Mouse (Mus musculus) thymus, postnatal 25 days (tissue): ENCODE results near the gene Fut2.
"Not testable (repeated sequence)": the region's sequence is repeated elsewhere in the genome, so short reads cannot be mapped to it uniquely, and the experiment has no call there.

Experiments
- DNase-seq: peaks from one replicate; pipeline ENCODE4 v3.0.0; 2022

Fut2 gene

DNA sequence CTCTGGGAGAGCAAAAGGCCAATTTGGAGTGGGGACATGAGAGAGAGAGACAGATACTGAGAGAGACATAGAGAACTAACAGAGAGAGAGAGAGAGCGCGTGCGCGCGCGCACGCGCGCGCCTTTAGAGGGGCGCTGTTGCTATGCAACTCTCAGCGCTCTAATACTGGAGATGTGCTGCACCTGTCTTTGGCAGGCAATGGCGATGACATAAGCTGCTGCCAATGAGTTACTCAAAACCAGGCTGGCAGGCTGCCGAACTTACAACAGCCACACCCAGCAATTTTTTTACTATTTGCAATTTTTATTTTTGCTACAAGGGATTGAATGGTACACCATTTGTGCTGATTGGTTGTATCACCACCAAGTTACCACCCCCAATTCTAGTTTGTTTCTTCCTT, 1.6 kb upstream of the Fut2 start:
- no peak for DNase-seq

- no peak for DNase-seq
Observed at GRCm38 (mm10) chr7:45665303-45666138, 673 bp downstream of the Fut2 start.

- DNase-seq = not testable (repeated sequence)
Observed at GRCm38 (mm10) chr7:45661702-45662101, 4.5 kb downstream of the Fut2 start.

- no peak for DNase-seq
Observed at GRCm38 (mm10) chr7:45660746-45661478, 5.3 kb downstream of the Fut2 start.

DNA sequence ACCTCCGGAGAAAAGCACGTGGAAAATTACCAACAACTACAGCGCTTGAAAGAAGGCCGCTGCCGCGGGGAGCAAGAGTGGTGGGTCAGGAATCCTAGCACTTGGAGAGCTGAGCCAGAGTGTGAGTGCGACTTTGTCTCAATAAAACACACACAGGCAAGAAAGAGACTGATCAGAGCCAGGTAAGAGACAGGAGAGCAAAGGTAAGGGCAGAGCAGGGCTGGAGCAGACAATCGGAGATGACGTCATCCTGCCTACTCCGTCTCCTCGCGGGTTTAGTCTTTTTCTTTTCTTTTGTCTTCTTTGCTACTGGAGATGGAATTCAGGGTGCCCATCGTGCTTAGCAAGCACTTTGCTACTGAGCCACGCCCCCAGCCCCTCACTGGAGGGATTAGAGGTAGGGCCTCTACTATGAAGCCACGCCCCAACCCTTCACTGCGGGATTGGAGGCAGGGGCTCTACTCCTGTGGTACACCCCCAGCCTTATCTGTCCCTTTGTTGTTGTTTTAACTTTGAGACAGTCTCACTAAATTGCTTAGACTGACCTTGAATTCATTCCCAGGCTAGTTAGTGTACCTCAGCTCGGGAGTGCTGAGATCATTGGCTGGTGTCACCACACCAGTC, 11.7 kb downstream of the Fut2 start:
- no peak for DNase-seq

GRCm38 (mm10) chr7:45650484-45650883, 15.7 kb downstream of the Fut2 start:
- not testable (repeated sequence) for DNase-seq

- DNase-seq = no peak
Observed at GRCm38 (mm10) chr7:45649351-45649750, 16.8 kb downstream of the Fut2 start.

DNA sequence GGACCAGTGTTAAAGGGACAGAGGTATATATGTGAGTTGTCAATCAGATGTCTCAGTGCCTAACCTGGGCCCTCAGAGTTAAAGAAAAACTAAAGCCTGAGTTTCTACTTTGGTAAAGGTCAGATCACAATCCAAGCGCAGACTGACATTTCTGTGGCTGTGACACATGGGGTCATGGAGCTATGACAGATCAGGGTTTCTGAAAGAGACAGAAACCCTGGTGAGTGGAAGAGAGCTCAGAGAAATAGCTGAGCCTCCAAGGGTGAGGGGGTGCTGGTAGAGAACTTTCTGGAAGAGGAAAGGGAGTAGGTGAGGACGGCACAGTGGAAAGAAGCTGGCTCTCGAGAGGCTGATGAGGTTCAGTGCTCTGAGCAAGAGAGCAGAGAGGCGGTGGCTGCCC, 19.5 kb downstream of the Fut2 start:
- no peak for DNase-seq

GRCm38 (mm10) chr7:45645591-45645971, 20.6 kb downstream of the Fut2 start:
- DNase-seq = no peak

GRCm38 (mm10) chr7:45644872-45645590, 21.2 kb downstream of the Fut2 start:
- DNase-seq = no peak

GRCm38 (mm10) chr7:45644183-45644582, 22.0 kb downstream of the Fut2 start:
- DNase-seq = no peak

- DNase-seq = peak; percentile 82
Observed at GRCm38 (mm10) chr7:45643441-45644178, 22.6 kb downstream of the Fut2 start.

- no peak for DNase-seq
Observed at GRCm38 (mm10) chr7:45642503-45643255, 23.5 kb downstream of the Fut2 start.

- DNase-seq = no peak
Observed at GRCm38 (mm10) chr7:45642083-45642482, 24.1 kb downstream of the Fut2 start.

GRCm38 (mm10) chr7:45641391-45642040, 24.7 kb downstream of the Fut2 start:
- no peak for DNase-seq

DNA sequence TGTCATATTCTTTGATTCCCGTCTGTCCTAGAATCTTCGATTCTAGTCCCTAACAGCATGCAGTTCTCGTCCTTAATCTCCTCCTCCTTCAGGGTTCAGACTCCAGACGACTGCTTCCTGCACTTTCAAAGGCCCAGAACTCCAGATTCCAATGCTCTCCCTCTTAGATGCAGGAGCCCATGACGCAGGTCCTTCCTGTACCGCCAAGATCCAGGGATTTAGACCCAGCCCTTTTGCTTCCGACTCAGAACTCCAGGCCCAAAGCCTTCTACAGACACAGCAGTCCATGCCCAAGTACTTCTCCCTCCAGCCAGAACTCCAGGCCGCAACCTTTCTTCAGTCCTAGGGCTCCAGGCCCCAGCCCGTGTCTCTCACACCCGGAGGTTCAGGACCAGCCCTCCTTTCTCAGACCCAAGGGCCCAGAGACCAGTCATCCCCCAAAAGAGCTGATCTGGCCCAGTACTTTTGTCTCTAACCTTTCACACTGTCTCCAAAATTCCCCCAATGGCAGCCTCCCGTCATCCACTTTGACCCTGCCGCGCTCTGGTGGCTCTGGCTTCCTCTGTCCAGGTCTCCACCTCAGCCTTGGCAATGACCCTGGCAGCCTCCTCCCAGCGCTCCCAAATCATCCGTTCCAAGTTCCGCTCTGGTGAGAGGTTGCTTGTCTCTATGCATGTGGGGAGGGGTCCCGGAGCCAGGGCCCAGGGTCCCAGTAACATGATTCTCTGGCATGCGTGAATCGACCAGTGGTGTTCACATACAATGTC, 25.8 kb downstream of the Fut2 start:
- no peak for DNase-seq

GRCm38 (mm10) chr7:45639561-45640027, 26.6 kb downstream of the Fut2 start, which contains the start of gene Mamstr:
TSS of gene Mamstr (plus strand) at chr7:45639977.
- DNase-seq = no peak

DNA sequence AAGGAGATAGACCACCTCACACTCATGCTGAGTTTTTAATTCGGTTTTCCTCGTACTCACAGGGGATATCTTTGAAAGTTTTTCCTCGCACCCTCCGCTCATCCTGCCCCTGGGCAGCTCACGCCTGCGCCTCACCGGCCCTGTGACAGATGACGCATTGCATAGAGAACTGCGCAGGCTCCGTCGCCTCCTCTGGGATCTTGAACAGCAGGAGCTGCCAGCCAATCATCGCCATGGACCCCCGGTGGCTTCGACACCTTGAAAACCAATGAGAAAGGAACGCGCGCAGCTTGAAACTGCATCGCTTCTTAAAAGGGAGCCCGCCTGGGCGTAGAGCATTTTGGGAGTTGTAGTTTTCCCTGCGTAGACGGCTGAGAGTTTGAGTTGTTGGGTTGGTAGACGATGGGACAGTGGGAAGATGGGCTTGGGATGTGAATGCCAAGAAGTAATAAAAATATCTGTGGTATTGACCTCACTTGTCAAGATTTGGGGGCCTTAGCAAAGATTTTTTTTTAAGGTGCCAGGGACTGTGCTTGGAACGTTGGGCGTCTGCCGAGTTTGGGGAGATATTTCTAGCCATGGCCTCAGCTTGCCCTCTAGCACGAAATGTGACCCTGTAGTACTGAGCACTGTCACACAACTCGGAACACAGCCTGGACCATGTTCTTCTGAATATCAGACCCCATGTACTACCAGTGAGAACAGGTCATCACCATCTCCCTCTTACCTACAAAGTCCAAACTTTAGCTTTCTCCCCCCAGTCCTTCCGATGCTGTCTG, 27.4 kb downstream of the Fut2 start:
- no peak for DNase-seq

- DNase-seq = no peak
Observed at GRCm38 (mm10) chr7:45637710-45638109, 28.5 kb downstream of the Fut2 start.
